Mouse (Mus musculus): ENCODE data around the gene Upb1. TPM values are rescaled to one million over a fixed set of nuclear protein-coding genes. Genes with fewer than 3 reads are reported as not detected.
"Not testable (repeated sequence)": the region's sequence is repeated elsewhere in the genome, so short reads cannot be mapped to it uniquely, and the experiment has no call there.

Upb1 gene
- polyA plus RNA-seq, 1 experiment from 2014 or later, result 0.99 TPM

DNA sequence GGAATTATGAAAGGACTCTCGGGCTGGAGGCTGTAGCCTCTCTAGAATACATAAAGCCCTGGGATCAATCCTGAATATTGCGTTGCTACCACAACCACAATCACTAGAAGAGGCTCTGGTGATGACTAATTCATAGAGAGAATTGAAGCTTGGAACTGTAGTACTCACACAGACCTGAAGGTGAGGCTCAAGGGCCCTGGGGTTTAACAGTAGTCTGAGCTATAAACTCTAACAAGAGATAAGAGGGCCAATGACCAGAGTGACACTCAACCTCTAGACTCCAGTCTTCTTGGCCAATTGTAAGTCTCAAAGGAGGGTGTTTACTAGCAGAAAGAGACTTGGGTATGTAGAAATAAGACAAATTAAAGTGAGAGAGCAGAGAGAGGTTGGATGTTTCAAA, 10.8 kb upstream of the Upb1 start:
- H3K36me3 ChIP-seq (ENCODE audit: control insufficient read depth, insufficient read depth, low read length), result no peaks in the 10 kb centered on the region
- no peak overlapping the region for H3K4me2 ChIP-seq (ENCODE audit: low read depth, low read length)
- no peak overlapping the region for H3K9ac ChIP-seq (ENCODE audit: low read depth, low read length)
- no peaks in the 10 kb centered on the region for H3K4me1 ChIP-seq (ENCODE audit: control insufficient read depth, insufficient read depth, low read length)
- H3K27ac ChIP-seq (replicated peaks; ENCODE audit: low read depth, low read length), result no peak overlapping the region
- ATAC-seq (ENCODE audit: low read depth) (no peak), DNase-seq (ENCODE audit: low spot score) (no peak)
- no peaks in the 10 kb centered on the region for H3K27me3 ChIP-seq (replicated peaks; ENCODE audit: control insufficient read depth, insufficient read depth, low read length)
- H3K9me3 ChIP-seq (ENCODE audit: control insufficient read depth, low read length), result no peaks in the 10 kb centered on the region
- WGBS, result 80% methylated on average over 2 of the region's 2 CpGs
- H3K4me3 ChIP-seq (ENCODE audit: low read depth, low read length), result no peak overlapping the region

DNA sequence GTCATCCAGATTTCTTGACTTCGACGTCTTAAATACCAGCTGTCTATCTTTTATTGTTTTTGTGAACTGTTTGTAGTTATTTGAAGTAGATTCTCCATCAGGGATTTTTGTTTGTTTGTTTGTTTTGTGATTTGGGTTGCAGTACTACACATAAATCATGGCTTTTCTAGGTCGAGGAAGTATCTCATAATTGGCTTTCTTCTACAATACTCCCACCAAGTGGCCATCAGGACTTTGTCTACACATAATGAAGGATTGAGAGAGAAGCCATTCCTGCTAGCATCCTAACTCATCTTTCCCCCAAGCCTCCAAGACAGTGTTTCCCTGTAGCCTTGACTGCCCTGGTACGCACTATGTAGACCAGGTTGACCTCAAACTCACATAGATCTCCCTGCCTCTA, 10.1 kb upstream of the Upb1 start:
- no peak overlapping the region for H3K4me2 ChIP-seq (ENCODE audit: low read depth, low read length)

DNA sequence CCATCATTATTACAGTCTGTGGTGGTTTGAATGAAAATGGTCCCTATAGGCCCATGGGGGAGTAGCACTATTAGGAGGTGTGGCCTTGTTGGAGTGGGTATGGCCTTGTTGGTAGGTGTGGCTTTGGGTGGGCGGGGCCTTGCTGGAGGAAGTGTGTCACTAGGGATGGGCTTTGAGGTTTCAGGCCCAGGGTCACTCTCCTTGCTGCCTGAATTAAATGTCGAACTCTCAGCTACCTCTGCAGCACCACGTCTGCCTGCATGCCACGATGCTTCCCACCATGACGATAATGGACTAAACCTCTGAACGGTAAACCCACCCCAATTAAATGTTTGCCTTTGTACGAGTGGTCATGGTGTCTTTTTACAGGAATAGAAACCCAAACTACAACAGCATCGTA, 6.1 kb upstream of the Upb1 start:
- H3K27ac ChIP-seq (replicated peaks; ENCODE audit: low read depth, low read length), result no peak overlapping the region
- no peak for ATAC-seq (ENCODE audit: low read depth)

More for the DNA sequence above, 10.1 kb upstream of the Upb1 start:
- no peaks in the 10 kb centered on the region for H3K36me3 ChIP-seq (ENCODE audit: control insufficient read depth, insufficient read depth, low read length)
- no peak overlapping the region for H3K4me3 ChIP-seq (ENCODE audit: low read depth, low read length)
- 86% methylated on average over 4 of the region's 4 CpGs for WGBS
- no peak overlapping the region for H3K9ac ChIP-seq (ENCODE audit: low read depth, low read length)
- no peak overlapping the region for H3K27ac ChIP-seq (replicated peaks; ENCODE audit: low read depth, low read length)
- H3K27me3 ChIP-seq (replicated peaks; ENCODE audit: control insufficient read depth, insufficient read depth, low read length), result no peaks in the 10 kb centered on the region
- no peaks in the 10 kb centered on the region for H3K4me1 ChIP-seq (ENCODE audit: control insufficient read depth, insufficient read depth, low read length)
- no peak for ATAC-seq (ENCODE audit: low read depth)
- H3K9me3 ChIP-seq (ENCODE audit: control insufficient read depth, low read length), result no peaks in the 10 kb centered on the region
- no peak for DNase-seq (ENCODE audit: low spot score)

DNA sequence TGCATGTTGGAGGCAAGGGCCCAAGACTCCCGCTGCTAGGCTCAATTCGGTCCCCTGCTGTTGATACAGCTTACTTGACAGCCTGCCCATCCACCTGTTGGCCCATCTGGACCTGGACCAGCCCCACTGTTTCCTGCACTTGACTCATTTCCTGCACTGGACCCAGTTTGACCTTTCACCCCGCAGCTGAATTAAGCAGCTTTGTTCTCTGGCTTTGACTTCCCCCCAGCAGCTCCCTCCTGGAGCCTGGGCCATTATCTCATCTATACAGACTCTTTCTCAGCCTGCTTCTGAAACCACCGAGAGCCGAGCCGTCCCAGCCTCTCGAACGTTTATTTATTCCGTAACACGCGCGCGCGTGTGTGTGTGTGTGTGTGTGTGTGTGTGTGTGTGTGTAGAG, 3.9 kb upstream of the Upb1 start:
- 45% methylated on average over 14 of the region's 14 CpGs for whole genome bisulfite sequencing
- DNase-seq (ENCODE audit: low spot score), result peak; percentile 31
- ATAC-seq (ENCODE audit: low read depth), result no peak
- H3K4me1 ChIP-seq (ENCODE audit: control insufficient read depth, insufficient read depth, low read length), result 0 out of 2 replicates have a peak, but pooled peaks cover 2% of the 10 kb centered on the region
- no peak overlapping the region for H3K9ac ChIP-seq (ENCODE audit: low read depth, low read length)
- H3K27me3 ChIP-seq (replicated peaks; ENCODE audit: control insufficient read depth, insufficient read depth, low read length), result no peaks in the 10 kb centered on the region
- no peak overlapping the region for H3K4me2 ChIP-seq (ENCODE audit: low read depth, low read length)
- no peak overlapping the region for H3K27ac ChIP-seq (replicated peaks; ENCODE audit: low read depth, low read length)
- no peaks in the 10 kb centered on the region for H3K9me3 ChIP-seq (ENCODE audit: control insufficient read depth, low read length)
- H3K36me3 ChIP-seq (ENCODE audit: control insufficient read depth, insufficient read depth, low read length), result no peaks in the 10 kb centered on the region
- no peak overlapping the region for H3K4me3 ChIP-seq (ENCODE audit: low read depth, low read length)

More for the DNA sequence above, 6.1 kb upstream of the Upb1 start:
- DNase-seq (ENCODE audit: low spot score), result no peak
- Histone ChIP-seq H3K4me1 (ENCODE audit: control insufficient read depth, insufficient read depth, low read length) (0 out of 2 replicates have a peak, but pooled peaks cover 2% of the 10 kb centered on the region), H3K27me3 (replicated peaks; ENCODE audit: control insufficient read depth, insufficient read depth, low read length) (no peaks in the 10 kb centered on the region), H3K9me3 (ENCODE audit: control insufficient read depth, low read length) (no peaks in the 10 kb centered on the region), H3K4me2 (ENCODE audit: low read depth, low read length) (no peak overlapping the region), H3K9ac (ENCODE audit: low read depth, low read length) (no peak overlapping the region), H3K36me3 (ENCODE audit: control insufficient read depth, insufficient read depth, low read length) (no peaks in the 10 kb centered on the region), H3K4me3 (ENCODE audit: low read depth, low read length) (no peak overlapping the region)
- 80% methylated on average over 8 of the region's 8 CpGs for WGBS

DNA sequence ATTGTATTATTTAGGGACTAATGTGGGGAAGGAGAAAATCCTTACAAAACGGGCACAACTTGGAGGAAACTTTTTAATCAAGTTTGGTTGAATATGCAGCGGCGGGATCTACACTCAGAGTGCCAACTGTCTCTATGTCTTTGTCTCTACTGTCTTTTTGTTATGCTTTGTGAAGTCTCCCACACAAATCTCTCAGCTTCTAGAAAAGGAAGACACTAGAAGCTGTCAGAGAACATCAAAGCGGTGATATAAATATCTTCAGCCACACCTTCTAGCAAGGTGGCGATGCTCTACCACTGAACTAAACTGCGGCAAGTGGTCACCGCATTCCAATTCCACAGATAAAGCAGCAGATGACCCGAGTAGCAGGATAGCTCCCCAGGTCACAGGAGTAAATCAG, 5.0 kb downstream of the Upb1 start:
- DNase-seq (ENCODE audit: low spot score), result no peak
- Histone ChIP-seq H3K4me1 (ENCODE audit: control insufficient read depth, insufficient read depth, low read length) (no peaks in the 10 kb centered on the region; the same call in 1 of the 2 replicates), H3K9me3 (ENCODE audit: control insufficient read depth, low read length) (no peaks in the 10 kb centered on the region), H3K27me3 (replicated peaks; ENCODE audit: control insufficient read depth, insufficient read depth, low read length) (no peaks in the 10 kb centered on the region), H3K36me3 (ENCODE audit: control insufficient read depth, insufficient read depth, low read length) (no peaks in the 10 kb centered on the region), H3K27ac (replicated peaks; ENCODE audit: low read depth, low read length) (no peak overlapping the region), H3K4me2 (ENCODE audit: low read depth, low read length) (no peak overlapping the region), H3K9ac (ENCODE audit: low read depth, low read length) (no peak overlapping the region), H3K4me3 (ENCODE audit: low read depth, low read length) (no peak overlapping the region)
- no peak for ATAC-seq (ENCODE audit: low read depth)
- 88% methylated on average over 8 of the region's 8 CpGs for WGBS

DNA sequence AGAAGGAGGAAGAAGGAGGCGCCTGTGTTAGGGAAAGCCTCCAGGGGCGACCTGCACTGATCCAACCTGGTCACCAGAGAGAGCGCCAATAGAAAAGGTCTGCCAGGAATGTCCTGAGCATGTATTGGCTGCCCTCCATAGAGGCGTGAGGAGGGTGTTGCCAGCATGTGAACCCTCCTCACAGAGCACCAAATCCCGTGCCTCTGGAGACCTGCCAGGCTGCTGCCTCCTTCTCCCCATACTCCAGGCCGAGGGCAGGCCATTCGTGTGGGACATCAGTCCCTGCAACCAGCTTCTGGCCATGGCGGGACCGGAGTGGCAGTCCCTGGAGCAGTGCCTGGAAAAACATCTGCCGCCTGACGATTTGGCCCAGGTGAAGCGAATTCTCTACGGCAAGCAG, 5.8 kb downstream of the Upb1 start:
- Histone ChIP-seq H3K27ac (replicated peaks; ENCODE audit: low read depth, low read length) (no peak overlapping the region), H3K4me3 (ENCODE audit: low read depth, low read length) (no peak overlapping the region), H3K27me3 (replicated peaks; ENCODE audit: control insufficient read depth, insufficient read depth, low read length) (no peaks in the 10 kb centered on the region), H3K4me1 (ENCODE audit: control insufficient read depth, insufficient read depth, low read length) (no peaks in the 10 kb centered on the region; the same call in 1 of the 2 replicates), H3K9me3 (ENCODE audit: control insufficient read depth, low read length) (no peaks in the 10 kb centered on the region), H3K9ac (ENCODE audit: low read depth, low read length) (no peak overlapping the region), H3K36me3 (ENCODE audit: control insufficient read depth, insufficient read depth, low read length) (no peaks in the 10 kb centered on the region), H3K4me2 (ENCODE audit: low read depth, low read length) (peak overlapping the region; percentile 31)
- 35% methylated on average over 13 of the region's 13 CpGs for WGBS
- DNase-seq (ENCODE audit: low spot score) (peak; percentile 35), ATAC-seq (ENCODE audit: low read depth) (peak; percentile 63; the same call in 1 of the 2 replicates)

DNA sequence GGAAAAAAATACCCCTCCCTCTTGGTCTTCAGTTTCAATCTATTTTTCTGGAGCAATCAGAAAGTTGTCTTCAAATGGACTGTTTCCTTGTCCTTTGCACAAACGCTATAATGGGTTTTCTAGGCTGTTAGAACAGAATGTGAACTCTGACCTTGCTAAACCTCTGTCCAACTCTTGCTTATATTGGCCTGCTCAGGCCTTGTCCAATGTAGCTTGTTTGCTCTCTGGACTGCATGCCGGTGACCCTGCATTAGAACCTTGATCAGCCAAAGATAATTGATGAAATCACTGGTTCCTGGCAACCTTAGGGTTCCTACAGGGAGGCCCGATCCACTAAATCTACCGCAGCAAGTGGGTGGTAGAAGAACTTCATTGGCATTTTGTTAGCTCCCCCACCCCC, 6.8 kb downstream of the Upb1 start:
- Histone ChIP-seq H3K36me3 (ENCODE audit: control insufficient read depth, insufficient read depth, low read length) (no peaks in the 10 kb centered on the region), H3K4me1 (ENCODE audit: control insufficient read depth, insufficient read depth, low read length) (no peaks in the 10 kb centered on the region; the same call in 1 of the 2 replicates), H3K9ac (ENCODE audit: low read depth, low read length) (no peak overlapping the region), H3K9me3 (ENCODE audit: control insufficient read depth, low read length) (no peaks in the 10 kb centered on the region), H3K27me3 (replicated peaks; ENCODE audit: control insufficient read depth, insufficient read depth, low read length) (no peaks in the 10 kb centered on the region), H3K4me2 (ENCODE audit: low read depth, low read length) (no peak overlapping the region), H3K4me3 (ENCODE audit: low read depth, low read length) (no peak overlapping the region), H3K27ac (replicated peaks; ENCODE audit: low read depth, low read length) (no peak overlapping the region)
- no peak for DNase-seq (ENCODE audit: low spot score)
- no peak for ATAC-seq (ENCODE audit: low read depth)
- 67% methylated on average over 4 of the region's 4 CpGs for WGBS

DNA sequence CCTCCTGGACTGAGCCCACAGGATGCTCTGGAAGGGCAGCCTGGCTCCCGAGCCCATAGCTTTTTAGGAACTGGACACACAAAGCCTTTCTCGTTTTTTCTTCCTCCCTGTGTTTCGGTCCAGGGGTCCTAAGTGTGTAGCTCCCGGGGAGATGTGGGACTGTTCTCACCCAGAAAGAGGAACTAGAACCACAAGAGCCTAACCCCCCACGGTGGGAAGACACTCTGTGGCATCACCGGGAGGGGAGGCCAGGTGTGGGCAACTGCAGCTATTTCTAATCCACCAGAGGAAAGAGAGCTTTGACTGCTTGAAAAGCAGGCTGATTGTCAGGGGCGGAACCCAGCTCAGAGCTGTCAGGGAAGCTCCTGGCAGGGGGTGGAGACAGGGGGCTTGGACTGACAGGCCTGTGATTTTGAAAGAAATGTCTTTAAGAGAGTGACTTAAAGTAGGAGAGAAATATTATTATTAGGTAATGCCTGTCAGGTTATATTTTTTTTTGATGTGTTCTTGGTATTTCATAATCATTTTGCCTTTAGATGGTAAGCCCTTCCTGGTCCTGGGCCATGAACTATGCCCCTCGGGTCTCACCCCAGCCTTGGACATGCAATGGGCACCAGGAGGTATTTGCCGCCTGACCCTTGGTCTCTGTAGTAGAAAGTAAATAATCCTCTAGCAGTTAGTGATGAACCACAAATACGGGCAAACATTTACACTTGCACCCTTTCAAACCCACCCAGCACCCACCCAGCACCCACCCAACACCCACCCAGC, 10.6 kb downstream of the Upb1 start:
- not testable (repeated sequence) for H3K9ac ChIP-seq (ENCODE audit: low read depth, low read length); H3K4me2 ChIP-seq (ENCODE audit: low read depth, low read length); DNase-seq (ENCODE audit: low spot score); ATAC-seq (ENCODE audit: low read depth); H3K9me3 ChIP-seq (ENCODE audit: control insufficient read depth, low read length); H3K4me3 ChIP-seq (ENCODE audit: low read depth, low read length); H3K36me3 ChIP-seq (ENCODE audit: control insufficient read depth, insufficient read depth, low read length); H3K4me1 ChIP-seq (ENCODE audit: control insufficient read depth, insufficient read depth, low read length); H3K27me3 ChIP-seq (replicated peaks; ENCODE audit: control insufficient read depth, insufficient read depth, low read length); H3K27ac ChIP-seq (replicated peaks; ENCODE audit: low read depth, low read length)
- WGBS, result 42% methylated on average over 9 of the region's 10 CpGs
